Mouse (Mus musculus) neural tube, embryonic 10.5 days (tissue): ENCODE measurements at regions not wholly inside any gene's neighbourhood (a gene's known extent, or its start where the extent isn't known, plus 50 kb on each side); places are given as distances from the start of the nearest gene placed in this dataset.
A peak's percentile ranks its signal among the peaks of the same experiment; 100 is the strongest.

Experiments
- DNase-seq: peaks from one replicate; pipeline ENCODE4 v3.0.0-alpha.2; 2017; ENCODE audit warnings: low spot score; ENCODE audit errors: extremely low spot score

DNA sequence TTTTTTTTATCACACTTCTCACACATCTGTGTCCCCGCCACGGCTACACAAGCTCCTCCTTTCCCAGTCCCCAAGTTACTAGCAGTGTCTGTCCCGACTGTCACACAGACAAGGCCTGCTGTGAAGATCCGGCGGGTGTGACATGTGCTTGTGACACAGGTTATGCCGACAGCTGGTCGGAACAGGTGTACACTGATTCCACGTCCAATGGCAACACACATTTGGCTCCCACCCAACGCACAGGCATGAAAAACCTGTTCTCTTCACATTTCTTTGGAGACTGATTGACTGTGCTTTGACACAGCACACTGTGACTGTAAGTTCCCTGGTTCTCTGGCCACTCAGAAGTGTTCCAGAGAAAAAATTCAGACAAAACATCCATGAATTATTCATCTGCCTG is 281.4 kb downstream of the En1 start:
- DNase-seq = no peak

DNA sequence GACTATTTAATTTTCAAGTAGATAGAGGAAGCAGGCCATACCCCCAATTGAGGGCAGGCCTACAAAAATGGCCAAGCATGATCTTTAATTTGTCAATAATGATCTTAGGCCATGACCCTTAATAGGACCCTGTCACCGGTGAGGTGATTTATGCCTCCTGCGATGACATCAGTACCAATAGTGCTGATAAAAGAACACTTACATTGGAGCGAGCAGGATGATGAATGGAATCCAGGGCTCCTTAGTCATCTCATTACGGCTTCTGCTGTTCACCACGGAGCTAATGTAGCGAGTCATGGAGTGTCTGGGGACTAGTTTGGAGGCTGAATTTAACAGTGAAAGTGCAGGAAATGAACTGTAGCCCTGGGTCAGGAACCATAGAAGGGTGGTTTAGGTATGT is 308.6 kb downstream of the En1 start:
- peak; percentile 31 for DNase-seq

DNA sequence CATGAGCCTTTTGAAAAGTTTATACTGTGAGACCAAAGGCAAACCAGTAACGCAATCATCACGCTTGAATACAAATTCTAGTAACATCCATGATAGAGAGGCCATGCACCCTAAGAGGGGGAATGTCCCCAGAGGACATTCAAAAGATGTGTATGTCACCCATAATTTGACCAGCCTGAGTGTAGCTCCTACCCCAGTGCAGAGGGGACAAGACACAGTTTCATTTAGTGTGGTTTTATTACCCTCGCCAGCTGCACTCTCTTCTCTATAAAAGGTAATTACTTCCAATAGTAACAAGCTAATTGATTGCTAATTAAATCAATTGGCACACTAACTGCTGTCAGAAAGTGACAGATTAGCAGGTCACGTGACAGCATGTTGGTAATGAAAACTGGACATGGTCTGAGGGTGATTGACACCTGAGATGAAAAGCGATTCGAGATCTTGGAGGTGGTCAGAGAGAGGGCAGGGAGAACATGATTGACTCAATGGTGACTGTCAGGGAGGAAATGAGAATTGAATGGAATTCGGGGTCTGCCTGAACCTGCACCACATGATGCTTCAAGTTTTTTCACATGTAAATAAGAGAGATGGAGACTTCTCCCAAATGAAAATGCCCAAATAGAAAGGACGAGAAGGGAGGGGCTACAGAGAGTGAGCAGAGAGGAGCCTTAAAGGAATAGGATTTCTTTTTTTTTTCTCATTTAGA is 309.9 kb downstream of the En1 start:
- no peak for DNase-seq

GRCm38 (mm10) chr1:120921540-120921939 is 319.3 kb downstream of the En1 start:
- no peak for DNase-seq

GRCm38 (mm10) chr1:120925271-120925670 is 323.1 kb downstream of the En1 start:
- DNase-seq = no peak

GRCm38 (mm10) chr1:120930141-120930540 is 327.9 kb downstream of the En1 start:
- no peak for DNase-seq

DNA sequence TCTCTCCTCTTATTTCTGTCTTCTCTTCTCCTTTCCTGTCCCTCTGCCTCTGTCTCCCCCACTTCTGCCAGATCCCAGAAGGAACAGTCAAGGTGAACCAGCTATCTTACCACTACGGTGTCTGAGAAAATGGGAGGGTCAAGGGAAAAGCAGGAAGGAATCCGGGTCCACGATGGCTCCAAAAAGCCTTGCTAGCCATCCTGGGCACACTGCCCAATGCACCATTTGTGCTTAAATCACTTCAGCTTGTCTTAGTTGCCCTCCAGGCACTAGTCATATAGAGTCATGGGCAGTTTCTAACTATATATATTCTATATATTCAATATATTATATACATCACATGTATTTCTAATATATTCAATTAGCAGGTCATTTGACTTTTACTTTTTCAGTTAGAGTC is 333.1 kb downstream of the En1 start:
- no peak for DNase-seq

DNA sequence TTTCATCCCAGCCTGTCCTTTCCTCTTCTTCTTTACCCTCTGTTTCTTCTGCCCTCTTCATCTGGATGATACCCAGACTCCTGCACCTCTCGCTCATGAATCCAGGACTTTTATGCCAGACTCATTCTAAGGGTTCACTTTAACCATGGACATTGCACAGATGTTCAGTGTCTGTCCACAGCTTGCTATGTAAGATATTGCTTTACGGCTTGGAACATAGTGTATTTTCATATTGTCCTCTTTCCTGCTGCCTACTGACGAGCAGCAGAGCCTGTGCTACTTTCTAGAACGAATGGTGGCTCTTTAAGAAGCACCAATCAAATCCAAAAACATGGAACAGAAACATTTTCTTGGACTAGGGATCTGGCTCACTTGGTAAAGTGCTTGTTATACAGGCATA is 341.5 kb downstream of the En1 start:
- DNase-seq = no peak

- no peak for DNase-seq
Observed at GRCm38 (mm10) chr1:120946349-120946748, 344.1 kb downstream of the En1 start.

DNA sequence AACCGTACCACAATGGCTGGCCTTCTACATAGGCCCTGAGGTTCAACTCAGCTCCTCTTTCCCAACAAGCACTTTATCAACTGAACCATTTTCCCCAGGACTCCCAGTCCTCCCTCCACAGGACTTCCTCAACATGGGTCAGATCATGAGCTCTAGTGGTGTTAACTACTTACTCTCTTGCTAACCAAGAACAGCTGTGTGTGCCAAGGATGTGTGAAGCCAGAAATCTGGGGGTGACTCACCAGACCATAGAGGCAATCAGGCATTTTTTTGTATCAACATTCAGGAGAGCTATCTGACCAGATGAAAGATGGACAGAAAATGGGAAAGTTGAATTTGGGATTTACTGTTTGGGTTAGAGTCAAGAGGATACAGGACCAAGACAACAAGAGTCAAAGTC is 359.0 kb downstream of the En1 start:
- no peak for DNase-seq

GRCm38 (mm10) chr1:120961984-120962383 is 359.8 kb downstream of the En1 start:
- DNase-seq = peak; percentile 18

DNA sequence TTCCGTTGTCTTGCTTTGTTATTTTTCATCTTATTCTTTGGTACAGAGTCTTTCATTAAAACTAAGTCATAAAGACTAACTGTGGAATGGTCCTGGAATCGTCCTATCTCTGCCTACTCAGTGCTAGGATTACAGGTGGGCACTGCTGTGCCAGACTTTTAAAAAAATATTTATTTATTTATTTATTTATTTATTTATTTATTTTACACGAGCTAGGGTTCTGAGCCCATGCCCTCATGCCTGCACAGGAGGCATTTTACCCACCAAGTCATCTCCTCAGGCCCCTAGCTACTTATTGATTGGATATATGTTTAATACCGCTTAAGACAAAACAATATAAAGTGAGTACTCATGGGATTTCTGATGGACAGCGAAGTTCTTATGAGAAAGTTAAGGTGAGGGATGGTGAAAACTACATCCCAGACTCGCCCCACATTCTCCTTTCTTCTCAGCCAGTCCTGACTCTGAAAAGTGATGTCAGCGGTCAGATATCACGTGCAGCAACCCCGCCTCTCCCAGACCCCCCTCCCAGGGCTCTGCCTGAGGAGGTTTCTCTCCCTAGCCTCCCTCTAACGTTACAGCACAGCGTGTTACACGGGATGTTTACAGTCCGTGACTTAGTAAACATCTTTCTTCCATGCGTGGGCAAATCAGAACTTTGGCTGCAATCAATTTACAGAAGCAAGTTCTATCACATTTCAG is 361.4 kb downstream of the En1 start:
- peak; percentile 30 for DNase-seq

- no peak for DNase-seq
Observed at GRCm38 (mm10) chr1:120964179-120964517, 361.9 kb downstream of the En1 start.

GRCm38 (mm10) chr1:120966132-120966531 is 363.9 kb downstream of the En1 start:
- DNase-seq = no peak

DNA sequence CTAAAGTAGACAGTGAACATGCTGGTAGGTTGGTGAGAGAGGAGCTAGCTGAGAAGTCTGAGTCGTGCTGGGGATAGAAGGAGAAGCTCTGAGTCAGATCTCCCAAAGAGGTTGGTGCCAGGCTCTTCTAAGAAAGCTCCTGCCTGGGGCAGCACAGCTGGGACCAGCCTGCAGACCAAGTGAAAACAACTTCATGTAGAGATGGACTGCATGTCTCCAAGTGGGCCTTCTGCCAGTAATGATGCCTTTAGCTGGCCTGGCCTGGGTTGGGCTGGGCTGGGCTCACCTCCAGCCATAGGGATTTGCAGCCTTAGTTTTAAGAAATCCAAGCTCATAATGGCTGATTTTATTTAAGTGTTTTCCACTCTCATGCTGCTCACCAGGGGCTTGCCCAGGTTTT is 357.7 kb downstream of the Insig2 start:
- DNase-seq = no peak

DNA sequence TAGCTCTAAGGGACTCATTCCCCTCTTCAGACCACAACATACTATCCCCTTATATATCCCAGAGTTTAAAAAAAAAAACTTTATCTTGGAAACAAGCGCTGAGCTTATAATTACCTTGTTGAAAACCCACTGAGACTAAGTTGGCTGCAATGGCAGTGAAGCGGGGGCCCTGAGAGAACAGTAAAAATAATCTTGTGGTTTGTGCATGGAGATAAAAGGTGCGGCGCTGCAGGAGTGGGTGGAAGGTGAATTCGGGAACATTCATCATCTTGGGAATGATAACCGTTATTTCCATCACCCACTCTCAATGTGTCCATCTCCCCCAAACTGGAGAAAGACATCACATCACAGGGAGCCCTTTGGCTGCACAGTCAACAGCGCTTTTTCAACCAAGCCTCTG is 327.9 kb downstream of the Insig2 start:
- DNase-seq = no peak

DNA sequence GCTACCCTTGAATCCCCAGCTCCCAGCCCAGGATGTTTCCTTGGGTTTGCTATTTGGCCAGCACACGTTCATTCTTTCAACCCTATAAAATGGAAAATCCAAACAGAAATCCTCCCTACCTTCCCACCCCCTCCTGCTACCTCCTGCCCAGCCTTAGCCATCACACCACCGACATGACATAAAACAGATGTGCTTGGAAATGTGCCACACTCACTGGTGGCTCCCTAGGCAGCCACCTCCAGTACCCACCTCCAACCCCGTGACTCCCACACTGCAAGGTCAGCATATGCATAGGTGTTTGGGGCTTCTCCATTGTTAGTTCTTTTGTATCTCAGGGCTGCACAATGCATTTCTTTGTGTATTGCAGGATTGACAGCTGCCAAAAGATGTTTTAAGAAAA is 327.2 kb downstream of the Insig2 start:
- DNase-seq = no peak

DNA sequence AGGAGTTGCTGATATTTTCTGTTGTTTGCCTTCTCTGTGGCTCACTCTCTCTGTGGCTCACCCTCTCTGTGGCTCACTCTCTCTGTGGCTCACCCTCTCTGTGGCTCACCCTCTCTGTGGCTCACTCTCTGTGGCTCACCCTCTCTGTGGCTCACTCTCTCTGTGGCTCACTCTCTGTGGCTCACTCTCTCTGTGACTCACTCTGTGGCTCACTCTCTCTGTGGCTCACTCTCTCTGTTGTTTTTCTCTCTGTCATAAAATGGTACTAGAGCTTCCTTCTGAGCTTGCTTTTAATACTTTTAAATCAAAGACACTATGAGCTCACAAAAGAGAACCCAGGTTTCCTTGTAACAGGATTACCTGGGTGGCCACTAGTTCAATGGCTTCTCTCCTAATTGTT is 320.3 kb downstream of the Insig2 start:
- DNase-seq = no peak

DNA sequence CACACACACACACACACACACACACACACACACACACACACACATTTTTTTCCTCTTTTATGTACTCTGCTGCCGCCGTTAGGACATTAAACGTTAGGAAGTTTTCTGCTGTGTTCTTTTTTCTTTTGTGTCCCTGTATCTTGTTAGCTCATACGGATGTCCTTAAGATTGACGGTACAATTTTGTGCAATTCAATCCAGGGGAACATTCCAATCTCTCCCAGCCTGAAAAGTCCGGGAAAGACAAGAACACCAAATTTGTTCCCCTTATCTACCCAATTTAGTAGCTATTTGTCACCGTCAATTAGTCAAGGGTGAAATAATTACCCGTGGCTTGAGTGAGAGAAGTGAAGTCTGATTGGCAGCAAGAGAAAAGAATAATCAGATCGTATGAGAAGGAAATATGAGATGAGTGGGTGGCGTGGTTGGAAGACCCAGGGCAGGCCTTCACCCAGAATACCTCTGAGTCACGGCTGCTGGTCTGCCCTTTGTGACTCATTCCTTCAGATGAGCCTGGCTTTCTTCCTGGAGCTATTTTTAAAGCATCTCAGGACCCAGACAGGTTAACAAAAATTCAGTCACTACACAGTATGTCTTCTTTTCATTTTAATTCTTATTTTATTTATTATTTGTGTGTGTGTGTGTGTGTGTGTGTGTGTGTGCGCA is 318.4 kb downstream of the Insig2 start:
- no peak for DNase-seq

DNA sequence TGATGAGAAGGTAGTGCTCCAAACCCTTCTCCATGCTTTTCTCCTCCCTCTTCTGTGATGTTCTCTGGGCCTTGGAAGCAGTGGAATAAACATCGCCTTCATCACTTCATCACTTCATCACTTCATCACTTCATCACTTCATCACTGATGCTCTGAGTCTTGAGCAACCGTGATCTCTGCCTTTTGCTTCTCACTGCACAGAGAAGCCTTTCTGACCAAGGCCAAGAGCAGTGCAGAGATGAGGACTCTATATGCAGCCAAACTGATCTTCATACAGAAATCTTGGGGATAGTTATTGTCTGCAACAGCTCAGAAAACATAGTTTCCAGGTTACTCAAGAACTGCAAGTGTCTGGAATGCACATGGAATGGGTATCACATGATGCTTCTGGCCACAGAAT is 303.0 kb downstream of the Insig2 start:
- DNase-seq = no peak

DNA sequence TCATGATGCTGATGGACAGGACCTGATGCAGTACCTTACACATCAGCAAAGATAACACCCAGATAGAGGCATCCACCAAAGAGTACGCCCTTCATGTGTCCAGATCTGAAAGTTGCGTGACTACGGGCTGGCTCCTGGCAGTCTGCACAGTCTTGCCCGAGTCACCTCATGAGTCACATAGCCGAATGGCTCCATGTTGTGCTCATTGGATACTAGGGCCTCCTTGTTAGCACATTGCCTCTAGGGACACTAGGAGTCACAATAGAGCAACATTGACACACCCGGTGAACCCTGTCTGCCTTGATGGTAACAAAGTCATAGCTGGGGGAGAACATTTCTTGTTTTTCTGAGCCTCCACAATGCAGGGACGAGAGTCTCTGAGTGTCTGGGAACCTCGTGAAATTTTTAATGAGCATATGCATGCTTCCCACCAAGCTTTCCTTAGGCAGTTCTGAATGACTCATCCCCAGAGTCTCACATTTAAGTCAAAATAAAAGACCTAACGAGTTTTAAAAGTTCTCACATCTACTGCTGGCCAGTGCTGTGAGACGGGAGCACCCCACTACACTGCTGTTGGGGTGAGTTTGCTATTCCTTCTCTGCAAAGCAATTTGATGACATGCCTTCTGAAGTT is 297.5 kb downstream of the Insig2 start:
- DNase-seq = no peak

GRCm38 (mm10) chr1:121046581-121046980 is 285.8 kb downstream of the Insig2 start:
- DNase-seq = no peak
